Mouse (Mus musculus) forebrain, embryonic 16.5 days (tissue): ENCODE results near the gene Pqbp1. TPM values are rescaled to one million over a fixed set of nuclear protein-coding genes. Genes with fewer than 3 reads are reported as not detected.

Source experiments
- ATAC-seq: fragments of 200-750 bp; cut with Nextera tagmentation; 2 replicates; pipeline ENCODE4 v1.8.0; 2017; ENCODE audit warnings: mild to moderate bottlenecking, moderate library complexity
- H3K27ac ChIP-seq: fragments of 300-500 bp; sonication (generic); 2 replicates; pipeline ENCODE4 v1.5.1; 2014; ENCODE audit warnings: low read length, control low read depth
- H3K27me3 ChIP-seq: fragments of 300-500 bp; sonication (generic); replicated peaks from 2 replicates; pipeline ENCODE4 v1.6.1; 2014; ENCODE audit warnings: low read length; ENCODE audit not compliant: control insufficient read depth, insufficient read depth
- H3K36me3 ChIP-seq: fragments of 300-500 bp; sonication (generic); 2 replicates; pipeline ENCODE4 v1.6.1; 2014; ENCODE audit not compliant: control insufficient read depth, insufficient read depth
- H3K4me1 ChIP-seq: fragments of 300-500 bp; sonication (generic); replicated peaks from 2 replicates; pipeline ENCODE4 v1.6.1; 2014; ENCODE audit warnings: low read length; ENCODE audit not compliant: control insufficient read depth, insufficient read depth
- H3K4me2 ChIP-seq: fragments of 300-500 bp; sonication (generic); 2 replicates; pipeline ENCODE4 v1.6.1; 2014; ENCODE audit warnings: mild to moderate bottlenecking, low read length, control low read depth
- H3K4me3 ChIP-seq: fragments of 300-500 bp; sonication (generic); replicated peaks from 2 replicates; pipeline ENCODE4 v1.5.1; 2014; ENCODE audit warnings: mild to moderate bottlenecking, low read length, control low read depth
- H3K9ac ChIP-seq: fragments of 300-500 bp; sonication (generic); replicated peaks from 2 replicates; pipeline ENCODE4 v1.6.1; 2014; ENCODE audit warnings: low read depth, low read length, control low read depth
- H3K9me3 ChIP-seq: fragments of 300-500 bp; sonication (generic); 2 replicates; pipeline ENCODE4 v1.6.1; 2016; ENCODE audit warnings: low read length; ENCODE audit not compliant: control insufficient read depth
- WGBS: fragments of 180-500 bp; shearing (Covaris S2); extraction: QIAGEN DNeasy Blood & Tissue Kit; methylation state at CpG from one replicate; pipeline ENCODE4 v1.1.7; 2014; 5-methylcytosine and 5-hydroxymethylcytosine counted together
- polyA plus RNA-seq: library from polyadenylated mRNA; unstranded; fragments of >200 nt; fragmentation: Nextera tagmentation; extraction: Ambion mirVana; gene quantifications from 2 replicates; pipeline ENCODE4 v1.2.1, GENCODE M21; 2015

Pqbp1 gene
- polyA plus RNA-seq, 1 experiment from 2014 or later: 218 TPM

DNA sequence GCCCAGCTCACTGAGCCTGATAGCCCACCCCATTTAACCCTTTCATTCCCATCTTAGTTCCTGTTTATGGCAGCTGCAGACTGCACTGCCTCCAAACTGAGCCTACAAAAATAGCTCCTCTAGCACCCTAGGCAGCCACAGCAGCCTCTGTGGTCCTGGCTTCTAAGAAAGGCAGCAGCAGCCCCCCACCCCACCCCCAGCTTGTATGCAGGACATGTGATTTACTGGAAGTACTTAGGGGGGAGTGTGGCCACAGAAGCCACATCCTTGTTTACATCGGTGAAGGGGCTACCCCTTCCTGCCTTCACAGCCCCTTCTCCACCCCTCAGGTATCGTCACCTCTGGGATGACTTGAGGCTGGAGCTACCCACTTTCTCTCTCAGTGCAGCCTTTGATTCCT lies 33.7 kb downstream of the Pqbp1 start:
- Histone ChIP-seq H3K27ac (no peak overlapping the region), H3K4me1 (no peaks in the 10 kb centered on the region), H3K9me3 (no peaks in the 10 kb centered on the region), H3K27me3 (no peaks in the 10 kb centered on the region), H3K36me3 (no peaks in the 10 kb centered on the region), H3K9ac (no peak overlapping the region), H3K4me3 (no peak overlapping the region), H3K4me2 (no peak overlapping the region)
- 97% methylated on average over 2 of the region's 2 CpGs for WGBS
- no peak for ATAC-seq

DNA sequence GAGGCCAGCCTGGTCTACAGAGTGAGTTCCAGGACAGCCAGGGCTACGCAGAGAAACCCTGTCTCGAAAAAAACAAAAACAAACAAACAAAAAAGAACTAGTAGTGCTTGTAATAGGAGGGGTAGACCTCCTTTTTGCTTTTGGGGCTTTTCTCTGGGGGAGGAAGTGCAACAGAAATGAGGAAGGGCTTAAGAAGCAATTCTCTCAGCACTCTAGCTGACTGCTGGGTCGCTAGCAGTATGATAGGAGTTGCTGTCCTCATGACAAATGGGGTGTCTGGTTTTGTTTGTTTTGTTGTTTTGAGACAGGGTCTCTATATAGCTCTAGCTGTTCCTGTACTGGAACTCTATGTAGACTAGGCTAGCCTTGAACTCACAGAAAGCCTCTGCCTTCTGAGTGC lies 34.5 kb downstream of the Pqbp1 start:
- 86% methylated on average over 3 of the region's 3 CpGs for WGBS
- H3K4me2 ChIP-seq: no peak overlapping the region

DNA sequence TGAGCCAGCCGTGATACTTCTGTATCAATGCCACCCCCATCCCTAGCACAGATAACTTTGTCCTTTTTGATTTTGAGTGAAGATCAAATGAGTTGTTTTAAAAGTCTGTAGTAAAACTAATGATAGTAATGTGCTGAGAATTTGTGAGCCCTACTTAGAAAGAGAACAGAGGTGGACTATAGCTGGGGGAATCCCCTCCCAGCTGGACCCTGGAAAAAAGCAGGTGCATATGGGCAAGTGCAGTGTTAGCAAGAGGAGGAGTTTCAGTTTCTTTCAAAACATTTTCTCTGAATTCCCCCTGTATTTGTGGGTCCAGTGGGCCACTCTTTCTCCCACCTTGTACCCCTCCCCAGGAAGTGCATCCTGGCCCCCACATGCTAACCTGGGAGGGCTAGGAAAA lies 35.9 kb downstream of the Pqbp1 start:
- no peaks in the 10 kb centered on the region for H3K9me3 ChIP-seq
- no peak overlapping the region for H3K27ac ChIP-seq
- H3K4me2 ChIP-seq: no peak overlapping the region
- no peaks in the 10 kb centered on the region for H3K4me1 ChIP-seq
- H3K27me3 ChIP-seq: no peaks in the 10 kb centered on the region
- 93% methylated on average over 1 of the region's 1 CpGs for WGBS
- H3K36me3 ChIP-seq: no peaks in the 10 kb centered on the region
- ATAC-seq: no peak
- no peak overlapping the region for H3K9ac ChIP-seq
- no peak overlapping the region for H3K4me3 ChIP-seq

More for the DNA sequence above, 34.5 kb downstream of the Pqbp1 start:
- Histone ChIP-seq H3K9me3 (no peaks in the 10 kb centered on the region), H3K27ac (no peak overlapping the region), H3K4me1 (no peaks in the 10 kb centered on the region), H3K4me3 (no peak overlapping the region), H3K9ac (no peak overlapping the region), H3K36me3 (no peaks in the 10 kb centered on the region), H3K27me3 (no peaks in the 10 kb centered on the region)
- no peak for ATAC-seq

DNA sequence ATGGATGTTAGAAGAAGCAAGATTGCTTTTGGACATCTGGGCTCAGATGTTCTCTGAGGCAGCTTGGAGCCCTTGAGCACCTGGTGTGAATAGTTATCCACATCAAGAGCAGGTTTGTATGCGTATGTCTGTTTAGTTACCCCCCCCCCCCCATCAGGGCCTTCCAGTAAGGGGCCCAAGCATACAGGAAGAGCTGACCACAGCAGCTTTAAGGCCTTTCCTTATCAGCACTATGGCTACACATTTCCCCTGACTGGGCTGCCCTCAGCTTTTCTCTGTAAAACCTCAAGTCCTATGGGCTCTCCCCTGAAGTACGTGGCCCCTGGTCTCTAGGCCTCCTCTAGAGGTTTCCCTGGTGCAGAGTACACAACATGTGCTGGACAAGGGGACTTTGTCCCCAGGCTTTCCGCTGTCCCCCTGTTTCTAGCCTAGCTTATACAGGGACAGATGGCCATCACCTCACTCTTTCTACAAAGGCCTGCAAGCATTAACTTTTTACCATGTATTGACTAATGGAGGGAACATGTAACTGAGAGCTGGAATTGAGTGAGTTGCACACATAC lies 39.8 kb downstream of the Pqbp1 start:
- Histone ChIP-seq H3K4me3 (no peak overlapping the region), H3K4me2 (no peak overlapping the region), H3K27me3 (no peaks in the 10 kb centered on the region), H3K9ac (no peak overlapping the region), H3K4me1 (no peaks in the 10 kb centered on the region), H3K9me3 (no peaks in the 10 kb centered on the region), H3K27ac (no peak overlapping the region), H3K36me3 (no peaks in the 10 kb centered on the region)
- ATAC-seq: no peak
- 86% methylated on average over 3 of the region's 3 CpGs for WGBS

GRCm38 (mm10) chrX:7854578-7854977 lies 44.5 kb downstream of the Pqbp1 start:
- WGBS: 54% methylated on average over 2 of the region's 2 CpGs

GRCm38 (mm10) chrX:7847845-7848244 lies 51.2 kb downstream of the Pqbp1 start:
- Histone ChIP-seq H3K9ac (no peak overlapping the region), H3K4me1 (peaks cover 21% of the 10 kb centered on the region), H3K4me2 (no peak overlapping the region), H3K9me3 (no peaks in the 10 kb centered on the region), H3K4me3 (no peak overlapping the region), H3K36me3 (0 out of 2 replicates have a peak, but pooled peaks cover 2% of the 10 kb centered on the region), H3K27ac (no peak overlapping the region), H3K27me3 (no peaks in the 10 kb centered on the region)
- 56% methylated on average over 2 of the region's 2 CpGs for WGBS
- ATAC-seq: 0 out of 2 replicates have a peak, but pooled peaks have one; percentile 55

More at GRCm38 (mm10) chrX:7854578-7854977, 44.5 kb downstream of the Pqbp1 start:
- H3K4me1 ChIP-seq: no peaks in the 10 kb centered on the region
- no peak overlapping the region for H3K4me2 ChIP-seq
- no peak overlapping the region for H3K4me3 ChIP-seq
- H3K9ac ChIP-seq: no peak overlapping the region
- no peaks in the 10 kb centered on the region for H3K9me3 ChIP-seq
- no peaks in the 10 kb centered on the region for H3K27me3 ChIP-seq
- H3K27ac ChIP-seq: no peak overlapping the region
- ATAC-seq: no peak
- 0 out of 2 replicates have a peak, but pooled peaks cover 2% of the 10 kb centered on the region for H3K36me3 ChIP-seq

Other genes with a start within 250 kb of the Pqbp1 start
- 1.5 and 1.6 TPM in 2 replicates for gene Prickle3, start 242.0 kb downstream of the Pqbp1 start, polyA plus RNA-seq
- gene Plp2, start 227.9 kb downstream of the Pqbp1 start, polyA plus RNA-seq: 35.1 and 41.7 TPM in 2 replicates
- gene Magix, start 218.0 kb downstream of the Pqbp1 start, polyA plus RNA-seq: 0.19 and 0.61 TPM in 2 replicates
- 53.2 and 53.5 TPM in 2 replicates for gene Gpkow, start 202.1 kb downstream of the Pqbp1 start, polyA plus RNA-seq
- 36.7 and 40.5 TPM in 2 replicates for gene Wdr45, start 184.9 kb downstream of the Pqbp1 start, polyA plus RNA-seq
- gene Gm45208, start 177.0 kb downstream of the Pqbp1 start, polyA plus RNA-seq: 0.71 TPM in 1 of 2 replicates, not detected in the other
- 112 and 119 TPM in 2 replicates for gene Praf2, start 170.8 kb downstream of the Pqbp1 start, polyA plus RNA-seq
- gene Ccdc120, start 148.4 kb downstream of the Pqbp1 start, polyA plus RNA-seq: 50.0 and 64.2 TPM in 2 replicates
- 20.4 and 21.9 TPM in 2 replicates for gene Tfe3, start 136.7 kb downstream of the Pqbp1 start, polyA plus RNA-seq
- gene Gripap1, start 109.5 kb downstream of the Pqbp1 start, polyA plus RNA-seq: 72.6 and 81.9 TPM in 2 replicates
- 2.8 and 4.0 TPM in 2 replicates for gene Kcnd1, start 77.0 kb downstream of the Pqbp1 start, polyA plus RNA-seq
- gene Otud5, start 57.9 kb downstream of the Pqbp1 start, polyA plus RNA-seq: 49.9 and 54.1 TPM in 2 replicates
- gene Pim2, start 21.0 kb downstream of the Pqbp1 start, polyA plus RNA-seq: 16.9 and 22.4 TPM in 2 replicates
- 39.4 and 46.0 TPM in 2 replicates for gene Slc35a2, start 15.2 kb downstream of the Pqbp1 start, polyA plus RNA-seq
- 134 and 155 TPM in 2 replicates for gene Timm17b, start 88 bp upstream of the Pqbp1 start, polyA plus RNA-seq
- gene Gm10491, start 8.6 kb upstream of the Pqbp1 start, polyA plus RNA-seq: not detected in 2 replicates
- gene Gm10490, start 10.3 kb upstream of the Pqbp1 start, polyA plus RNA-seq: not detected in 2 replicates
- gene Pcsk1n, start 20.6 kb upstream of the Pqbp1 start, polyA plus RNA-seq: 101 and 151 TPM in 2 replicates
- not detected in 2 replicates for gene Eras, start 29.3 kb upstream of the Pqbp1 start, polyA plus RNA-seq
- 53.2 and 59.8 TPM in 2 replicates for gene Hdac6, start 48.6 kb upstream of the Pqbp1 start, polyA plus RNA-seq
- not detected in 2 replicates for gene Gata1, start 78.8 kb upstream of the Pqbp1 start, polyA plus RNA-seq
- 0.33 and 0.39 TPM in 2 replicates for gene Glod5, start 119.2 kb upstream of the Pqbp1 start, polyA plus RNA-seq
- gene Suv39h1, start 175.5 kb upstream of the Pqbp1 start, polyA plus RNA-seq: 48.1 and 48.6 TPM in 2 replicates
- not detected in 2 replicates for gene Was, start 191.2 kb upstream of the Pqbp1 start, polyA plus RNA-seq
- 58.0 and 68.5 TPM in 2 replicates for gene Wdr13, start 233.6 kb upstream of the Pqbp1 start, polyA plus RNA-seq
- 357 and 393 TPM in 2 replicates for gene Rbm3, start 246.6 kb upstream of the Pqbp1 start, polyA plus RNA-seq